Mouse (Mus musculus): ENCODE data around the gene Dyrk3. TPM values are rescaled to one million over a fixed set of nuclear protein-coding genes. Genes with fewer than 3 reads are reported as not detected.

Dyrk3 gene
- total RNA-seq, 1 experiment: 18.6 TPM

GRCm38 (mm10) chr1:131141449-131141848 is 3.3 kb upstream of the Dyrk3 start:
- Histone ChIP-seq H3K27ac (ENCODE audit: insufficient read depth, low read depth, low read length, poor library complexity, severe bottlenecking) (no peak overlapping the region), H3K4me1 (ENCODE audit: control insufficient read depth in 2 of 2, insufficient read depth in 2 of 2, low read length in 2 of 2, poor library complexity in 1 of 2) (peaks cover 5 to 11% of the 10 kb centered on the region in 2 experiments; a peak in 3 of 4 replicates), H3K36me3 (ENCODE audit: control insufficient read depth, insufficient read depth, low read length, poor library complexity, severe bottlenecking) (no peaks in the 10 kb centered on the region), H3K9ac (ENCODE audit: insufficient read depth, low read depth, low read length, poor library complexity, severe bottlenecking) (no peak overlapping the region), H3K9me3 (ENCODE audit: control insufficient read depth, insufficient read depth, low read depth, low read length) (no peaks in the 10 kb centered on the region), H3K4me3 (ENCODE audit: insufficient read depth in 1 of 2, low read depth in 1 of 2, low read length in 2 of 2, poor library complexity in 1 of 2, severe bottlenecking in 1 of 2) (no peak overlapping the region)
- in situ Hi-C loops (cut with MboI; ENCODE audit: low sequenced_read_pairs in 2 of 2, unreplicated experiment in 2 of 2): no loop called here
- no peak for DNase-seq (ENCODE audit: low read depth, low spot score)
- no peak for TF ChIP-seq HCFC1 (IDR thresholded peaks at IDR 0.05; ENCODE audit: borderline replicate concordance, insufficient read depth, low read length)
- TF ChIP-seq ZNF384 (IDR thresholded peaks at IDR 0.05; ENCODE audit: low read depth, low read length): no peak
- no peak for TF ChIP-seq ZC3H11A (IDR thresholded peaks at IDR 0.05; ENCODE audit: borderline replicate concordance, low read depth, low read length)
- no peak for TF ChIP-seq MAFK (IDR thresholded peaks at IDR 0.05; ENCODE audit: insufficient read depth, low read depth, low read length)
- no peak for TF ChIP-seq CHD2 (IDR thresholded peaks at IDR 0.05; ENCODE audit: low read depth, low read length)

GRCm38 (mm10) chr1:131139102-131140095 is 1.3 kb upstream of the Dyrk3 start:
- peak overlapping the region; percentile 93 for H3K27ac ChIP-seq (ENCODE audit: insufficient read depth, low read depth, low read length, poor library complexity, severe bottlenecking)
- no peaks in the 10 kb centered on the region for H3K9me3 ChIP-seq (ENCODE audit: control insufficient read depth, insufficient read depth, low read depth, low read length)
- peaks cover 1 to 4% of the 10 kb centered on the region in 2 experiments; a peak in 2 of 4 replicates for H3K4me1 ChIP-seq (ENCODE audit: control insufficient read depth in 2 of 2, insufficient read depth in 2 of 2, low read length in 2 of 2, poor library complexity in 1 of 2)
- TF ChIP-seq ZC3H11A (IDR thresholded peaks at IDR 0.05; ENCODE audit: borderline replicate concordance, low read depth, low read length) (no peak), MAFK (IDR thresholded peaks at IDR 0.05; ENCODE audit: insufficient read depth, low read depth, low read length) (no peak), ZNF384 (IDR thresholded peaks at IDR 0.05; ENCODE audit: low read depth, low read length) (no peak), HCFC1 (IDR thresholded peaks at IDR 0.05; ENCODE audit: borderline replicate concordance, insufficient read depth, low read length) (no peak), CHD2 (IDR thresholded peaks at IDR 0.05; ENCODE audit: low read depth, low read length) (no peak)
- DNase-seq (ENCODE audit: low read depth, low spot score): peak; percentile 92
- peak overlapping the region; percentile 82; the same call in 1 of the 2 replicates for H3K9ac ChIP-seq (ENCODE audit: insufficient read depth, low read depth, low read length, poor library complexity, severe bottlenecking)
- in situ Hi-C loops (cut with MboI; ENCODE audit: low sequenced_read_pairs in 2 of 2, unreplicated experiment in 2 of 2): no loop called here
- peaks cover 8% of the 10 kb centered on the region; the same call in 1 of the 2 replicates for H3K36me3 ChIP-seq (ENCODE audit: control insufficient read depth, insufficient read depth, low read length, poor library complexity, severe bottlenecking)
- H3K4me3 ChIP-seq (ENCODE audit: insufficient read depth in 1 of 2, low read depth in 1 of 2, low read length in 2 of 2, poor library complexity in 1 of 2, severe bottlenecking in 1 of 2): peak overlapping the region in 1 of 2 experiments; percentile 70; a peak in 2 of 4 replicates

- Histone ChIP-seq H3K36me3 (ENCODE audit: control insufficient read depth, insufficient read depth, low read length, poor library complexity, severe bottlenecking) (peaks cover 15% of the 10 kb centered on the region), H3K4me1 (ENCODE audit: control insufficient read depth in 2 of 2, insufficient read depth in 2 of 2, low read length in 2 of 2, poor library complexity in 1 of 2) (peaks cover 1 to 4% of the 10 kb centered on the region in 2 experiments; a peak in 1 of 4 replicates), H3K9me3 (ENCODE audit: control insufficient read depth, insufficient read depth, low read depth, low read length) (no peaks in the 10 kb centered on the region), H3K9ac (ENCODE audit: insufficient read depth, low read depth, low read length, poor library complexity, severe bottlenecking) (peak overlapping the region; percentile 93), H3K4me3 (ENCODE audit: insufficient read depth in 1 of 2, low read depth in 1 of 2, low read length in 2 of 2, poor library complexity in 1 of 2, severe bottlenecking in 1 of 2) (peak overlapping the region; percentile 70 to 93), H3K27ac (ENCODE audit: insufficient read depth, low read depth, low read length, poor library complexity, severe bottlenecking) (peak overlapping the region; percentile 84)
- DNase-seq (ENCODE audit: low read depth, low spot score): no peak
- in situ Hi-C loops (cut with MboI; ENCODE audit: low sequenced_read_pairs in 2 of 2, unreplicated experiment in 2 of 2): no loop called here
- TF ChIP-seq HCFC1 (IDR thresholded peaks at IDR 0.05; ENCODE audit: borderline replicate concordance, insufficient read depth, low read length) (no peak), MAFK (IDR thresholded peaks at IDR 0.05; ENCODE audit: insufficient read depth, low read depth, low read length) (no peak), CHD2 (IDR thresholded peaks at IDR 0.05; ENCODE audit: low read depth, low read length) (no peak), ZNF384 (IDR thresholded peaks at IDR 0.05; ENCODE audit: low read depth, low read length) (no peak), ZC3H11A (IDR thresholded peaks at IDR 0.05; ENCODE audit: borderline replicate concordance, low read depth, low read length) (no peak)
These were observed 422 bp downstream of the Dyrk3 start for GRCm38 (mm10) chr1:131137717-131138118.

GRCm38 (mm10) chr1:131137111-131137510 is 1.0 kb downstream of the Dyrk3 start:
- no peak for DNase-seq (ENCODE audit: low read depth, low spot score)
- in situ Hi-C loops (cut with MboI; ENCODE audit: low sequenced_read_pairs in 2 of 2, unreplicated experiment in 2 of 2): no loop called here
- no peak overlapping the region; the same call in 1 of the 2 replicates for H3K27ac ChIP-seq (ENCODE audit: insufficient read depth, low read depth, low read length, poor library complexity, severe bottlenecking)

More at GRCm38 (mm10) chr1:131137111-131137510, 1.0 kb downstream of the Dyrk3 start:
- Histone ChIP-seq H3K4me3 (ENCODE audit: insufficient read depth in 1 of 2, low read depth in 1 of 2, low read length in 2 of 2, poor library complexity in 1 of 2, severe bottlenecking in 1 of 2) (peak overlapping the region; percentile 63 to 70), H3K9me3 (ENCODE audit: control insufficient read depth, insufficient read depth, low read depth, low read length) (no peaks in the 10 kb centered on the region), H3K9ac (ENCODE audit: insufficient read depth, low read depth, low read length, poor library complexity, severe bottlenecking) (peak overlapping the region; percentile 40; the same call in 1 of the 2 replicates), H3K4me1 (ENCODE audit: control insufficient read depth in 2 of 2, insufficient read depth in 2 of 2, low read length in 2 of 2, poor library complexity in 1 of 2) (peaks cover 1 to 4% of the 10 kb centered on the region in 2 experiments; a peak in 1 of 4 replicates), H3K36me3 (ENCODE audit: control insufficient read depth, insufficient read depth, low read length, poor library complexity, severe bottlenecking) (peaks cover 20% of the 10 kb centered on the region)
- TF ChIP-seq ZNF384 (IDR thresholded peaks at IDR 0.05; ENCODE audit: low read depth, low read length) (no peak), CHD2 (IDR thresholded peaks at IDR 0.05; ENCODE audit: low read depth, low read length) (no peak), HCFC1 (IDR thresholded peaks at IDR 0.05; ENCODE audit: borderline replicate concordance, insufficient read depth, low read length) (no peak), MAFK (IDR thresholded peaks at IDR 0.05; ENCODE audit: insufficient read depth, low read depth, low read length) (no peak), ZC3H11A (IDR thresholded peaks at IDR 0.05; ENCODE audit: borderline replicate concordance, low read depth, low read length) (no peak)

Data from ES-E14 (cell line).